Mouse (Mus musculus) ES-E14 (cell line): ENCODE measurements around the gene Dpp9.

Experiments
- CHD2 ChIP-seq: IDR thresholded peaks from 2 replicates; pipeline ENCODE4 v1.6.1; 2014; ENCODE audit warnings: mild to moderate bottlenecking, low read depth, low read length, inconsistent platforms
- HCFC1 ChIP-seq: IDR thresholded peaks from 2 replicates; pipeline ENCODE4 v1.6.1; 2012; ENCODE audit warnings: low read length, inconsistent platforms, borderline replicate concordance; ENCODE audit not compliant: insufficient read depth
- MAFK ChIP-seq: IDR thresholded peaks from 2 replicates; pipeline ENCODE4 v1.6.1; 2014; ENCODE audit warnings: mild to moderate bottlenecking, low read depth, low read length, inconsistent platforms; ENCODE audit not compliant: insufficient read depth
- ZC3H11A ChIP-seq: IDR thresholded peaks from 2 replicates; pipeline ENCODE4 v1.6.1; 2012; ENCODE audit warnings: low read depth, mild to moderate bottlenecking, inconsistent platforms, low read length, borderline replicate concordance
- ZNF384 ChIP-seq: IDR thresholded peaks from 2 replicates; pipeline ENCODE4 v1.6.1; 2012; ENCODE audit warnings: low read depth, low read length, inconsistent platforms

GRCm38 (mm10) chr17:56144546-56144945 lies 74.2 kb downstream of the Dpp9 start:
- TF ChIP-seq CHD2 (no peak), ZNF384 (no peak), ZC3H11A (no peak), MAFK (no peak), HCFC1 (no peak)
